Mouse (Mus musculus) MEL (cell line): ENCODE results near the gene Med13l. TPM values are rescaled to one million over a fixed set of nuclear protein-coding genes. Genes with fewer than 3 reads are reported as not detected.

Source experiments
- DNase-seq: peaks from one replicate; pipeline ENCODE4 v3.0.0; 2011; ENCODE audit warnings: low read depth, low spot score
- H3K27ac ChIP-seq: 2 replicates; pipeline ENCODE4 v1.5.1; 2012; ENCODE audit warnings: low read depth, mild to moderate bottlenecking, control low read depth, low read length, moderate library complexity; ENCODE audit not compliant: control insufficient read depth
- H3K27me3 ChIP-seq, 2 experiments: fragments of 150-350 bp in 1 of 2; sonication (generic) in 1 of 2; 2 replicates each; pipeline ENCODE4 v1.6.1; 2012; ENCODE audit warnings: low read length in 2 of 2, mild to moderate bottlenecking in 2 of 2, improper control_type of control experiment in 1 of 2, moderate library complexity in 1 of 2; ENCODE audit not compliant: insufficient read depth in 2 of 2, control insufficient read depth in 1 of 2
- H3K36me3 ChIP-seq, 2 experiments: 2 replicates each; pipeline ENCODE4 v1.6.1; 2012 to 2014; ENCODE audit warnings: low read length in 2 of 2, improper control_type of control experiment in 1 of 2, inconsistent platforms in 1 of 2, mild to moderate bottlenecking in 1 of 2; ENCODE audit not compliant: insufficient read depth in 2 of 2, control insufficient read depth in 1 of 2
- H3K4me1 ChIP-seq, 2 experiments: fragments of 150-350 bp in 1 of 2; sonication (generic) in 1 of 2; 2 replicates each; pipeline ENCODE4 v1.6.1; 2012; ENCODE audit warnings: low read length in 2 of 2, improper control_type of control experiment in 1 of 2, mild to moderate bottlenecking in 1 of 2; ENCODE audit not compliant: insufficient read depth in 2 of 2, control insufficient read depth in 1 of 2
- H3K4me3 ChIP-seq, 2 experiments: fragments of 150-350 bp in 1 of 2; sonication (generic) in 1 of 2; 2 replicates each; pipeline ENCODE4 v1.5.1; 2012; ENCODE audit warnings: low read depth in 2 of 2, low read length in 2 of 2, mild to moderate bottlenecking in 2 of 2, moderate library complexity in 2 of 2, control low read depth in 1 of 2, improper control_type of control experiment in 1 of 2; ENCODE audit not compliant: control insufficient read depth in 1 of 2, insufficient read depth in 1 of 2
- H3K79me2 ChIP-seq: 2 replicates; pipeline ENCODE4 v1.6.1; 2012; ENCODE audit warnings: mild to moderate bottlenecking, low read length, moderate library complexity; ENCODE audit not compliant: control insufficient read depth, poor library complexity, insufficient read depth
- H3K9ac ChIP-seq: 2 replicates; pipeline ENCODE4 v1.6.1; 2012; ENCODE audit warnings: low read depth, mild to moderate bottlenecking, control low read depth, low read length, moderate library complexity; ENCODE audit not compliant: control insufficient read depth, poor library complexity, severe bottlenecking
- H3K9me3 ChIP-seq: fragments of 150-350 bp; sonication (generic); replicated peaks from 2 replicates; pipeline ENCODE4 v1.6.1; 2012; ENCODE audit warnings: mild to moderate bottlenecking, low read length, improper control_type of control experiment, moderate library complexity; ENCODE audit not compliant: insufficient read depth
- BHLHE40 ChIP-seq: IDR thresholded peaks from 2 replicates; pipeline ENCODE4 v1.6.1; 2012; ENCODE audit warnings: low read depth, mild to moderate bottlenecking, inconsistent platforms, low read length, improper control_type of control experiment, borderline replicate concordance
- CHD1 ChIP-seq: IDR thresholded peaks from 2 replicates; pipeline ENCODE4 v1.6.1; 2012; ENCODE audit warnings: low read depth, mild to moderate bottlenecking, inconsistent platforms, low read length, improper control_type of control experiment
- CHD2 ChIP-seq: IDR thresholded peaks from 2 replicates; pipeline ENCODE4 v1.6.1; 2011; ENCODE audit warnings: low read length, improper control_type of control experiment
- ELF1 ChIP-seq: IDR thresholded peaks from 2 replicates; pipeline ENCODE4 v1.6.1; 2014; ENCODE audit warnings: low read depth, mild to moderate bottlenecking, inconsistent platforms, low read length, improper control_type of control experiment, moderate library complexity
- HCFC1 ChIP-seq: IDR thresholded peaks from 2 replicates; pipeline ENCODE4 v1.6.1; 2012; ENCODE audit warnings: low read depth, mild to moderate bottlenecking, inconsistent platforms, low read length, improper control_type of control experiment, moderate library complexity
- JUND ChIP-seq: IDR thresholded peaks from 2 replicates; pipeline ENCODE4 v1.6.1; 2011; ENCODE audit warnings: low read depth, mild to moderate bottlenecking, improper control_type of control experiment, low read length
- MAX ChIP-seq: IDR thresholded peaks from 2 replicates; pipeline ENCODE4 v1.6.1; 2011; ENCODE audit warnings: low read length, improper control_type of control experiment
- MYC ChIP-seq: IDR thresholded peaks from 2 replicates; pipeline ENCODE4 v1.6.1; 2011; ENCODE audit warnings: low read depth, mild to moderate bottlenecking, low read length, improper control_type of control experiment, moderate library complexity
- NRF1 ChIP-seq: IDR thresholded peaks from 2 replicates; pipeline ENCODE4 v1.6.1; 2014; ENCODE audit warnings: low read depth, mild to moderate bottlenecking, inconsistent platforms, low read length, improper control_type of control experiment, moderate library complexity; ENCODE audit not compliant: poor library complexity, insufficient read depth, severe bottlenecking
- POLR2AphosphoS5 ChIP-seq: IDR thresholded peaks from 2 replicates; pipeline ENCODE4 v1.6.1; 2012; ENCODE audit warnings: low read depth, borderline replicate concordance, mild to moderate bottlenecking, inconsistent platforms, low read length, moderate library complexity, mixed read lengths
- RAD21 ChIP-seq: IDR thresholded peaks from 2 replicates; pipeline ENCODE4 v1.6.1; 2011; ENCODE audit warnings: mild to moderate bottlenecking, low read depth, low read length, improper control_type of control experiment
- RCOR1 ChIP-seq: IDR thresholded peaks from 2 replicates; pipeline ENCODE4 v1.6.1; 2012; ENCODE audit warnings: low read depth, mild to moderate bottlenecking, inconsistent platforms, low read length, improper control_type of control experiment
- SIN3A ChIP-seq: IDR thresholded peaks from 2 replicates; pipeline ENCODE4 v1.6.1; 2012; ENCODE audit warnings: low read length, improper control_type of control experiment, inconsistent platforms
- TBP ChIP-seq: IDR thresholded peaks from 2 replicates; pipeline ENCODE4 v1.8.0; 2011; ENCODE audit warnings: low read depth, low read length, improper control_type of control experiment
- TCF12 ChIP-seq: IDR thresholded peaks from 2 replicates; pipeline ENCODE4 v1.6.1; 2014; ENCODE audit warnings: low read depth, mild to moderate bottlenecking, inconsistent platforms, low read length, improper control_type of control experiment, moderate library complexity
- USF2 ChIP-seq, 2 experiments: IDR thresholded peaks; 2 replicates each; pipeline ENCODE4 v1.6.1; 2011 to 2012; ENCODE audit warnings: improper control_type of control experiment in 2 of 2, low read length in 2 of 2, borderline replicate concordance in 1 of 2, inconsistent platforms in 1 of 2, low read depth in 1 of 2, mild to moderate bottlenecking in 1 of 2; ENCODE audit not compliant: insufficient read depth in 1 of 2
- ZKSCAN1 ChIP-seq: IDR thresholded peaks from 2 replicates; pipeline ENCODE4 v1.6.1; 2012; ENCODE audit warnings: low read depth, mild to moderate bottlenecking, inconsistent platforms, low read length, improper control_type of control experiment, moderate library complexity
- ZNF384 ChIP-seq: IDR thresholded peaks from 2 replicates; pipeline ENCODE4 v1.6.1; 2012; ENCODE audit warnings: low read depth, mild to moderate bottlenecking, inconsistent platforms, low read length, improper control_type of control experiment
- polyA plus RNA-seq, 2 experiments: library from polyadenylated mRNA; stranded (reverse) in 1 of 2; unstranded in 1 of 2; fragments of >175 nt in 1 of 2; fragments of >200 nt in 1 of 2; gene quantifications; 2 replicates each; pipeline versions ENCODE4 v1.2.1 to v1.2.4; 2012; ENCODE audit warnings: low replicate concordance in 2 of 2, low read depth in 1 of 2; ENCODE audit not compliant: insufficient read length in 2 of 2, insufficient read depth in 1 of 2, missing spikeins in 1 of 2
- total RNA-seq: library from RNA; depleted of rRNA; stranded (reverse); fragments of 300-350 nt; gene quantifications from 2 replicates; pipeline ENCODE4 v1.2.3, GENCODE M21; 2012

Gene Med13l
- total and polyA plus RNA-seq, 3 experiments: 13.4 to 16.1 TPM; not detected in 1

DNA sequence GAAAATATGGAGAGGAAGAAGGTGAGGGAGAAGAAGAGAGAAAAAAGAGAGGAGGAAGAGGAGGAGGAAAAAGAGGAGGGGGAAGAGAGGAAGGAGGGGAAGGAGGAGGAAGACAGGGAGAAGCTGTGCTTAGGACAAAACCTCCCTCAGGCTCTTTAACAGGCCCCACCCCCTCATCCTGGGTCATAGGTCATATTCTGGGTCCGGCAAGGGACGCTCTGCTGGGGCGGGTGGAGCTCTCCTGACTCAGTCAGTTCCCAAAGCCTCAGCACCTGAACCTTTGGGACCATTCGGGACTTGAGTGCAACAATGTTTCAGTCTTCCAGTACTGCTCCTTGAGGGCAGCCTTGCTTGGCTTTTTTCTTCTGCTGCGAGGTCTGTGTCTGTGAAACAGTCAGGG lies 241.1 kb downstream of the Med13l start:
- no peaks in the 10 kb centered on the region for H3K36me3 ChIP-seq
- no peaks in the 10 kb centered on the region for H3K27me3 ChIP-seq
- H3K9me3 ChIP-seq: no peaks in the 10 kb centered on the region
- no peaks in the 10 kb centered on the region for H3K4me1 ChIP-seq
- H3K79me2 ChIP-seq: no peaks in the 10 kb centered on the region
- no peak overlapping the region for H3K9ac ChIP-seq
- no peak for DNase-seq
- H3K27ac ChIP-seq: no peak overlapping the region
- H3K4me3 ChIP-seq: no peak overlapping the region
- no peak for TF ChIP-seq RAD21
- no peak for TF ChIP-seq TBP
- TF ChIP-seq ZNF384: no peak
- no peak for TF ChIP-seq USF2 (IDR thresholded peaks at IDR 0.05; ENCODE audit: borderline replicate concordance in 1 of 2, insufficient read depth in 1 of 2, low read depth in 1 of 2, low read length in 2 of 2)
- no peak for TF ChIP-seq RCOR1
- no peak for TF ChIP-seq TCF12
- TF ChIP-seq MAX: no peak
- TF ChIP-seq, all 39 proteins: peak for 0

DNA sequence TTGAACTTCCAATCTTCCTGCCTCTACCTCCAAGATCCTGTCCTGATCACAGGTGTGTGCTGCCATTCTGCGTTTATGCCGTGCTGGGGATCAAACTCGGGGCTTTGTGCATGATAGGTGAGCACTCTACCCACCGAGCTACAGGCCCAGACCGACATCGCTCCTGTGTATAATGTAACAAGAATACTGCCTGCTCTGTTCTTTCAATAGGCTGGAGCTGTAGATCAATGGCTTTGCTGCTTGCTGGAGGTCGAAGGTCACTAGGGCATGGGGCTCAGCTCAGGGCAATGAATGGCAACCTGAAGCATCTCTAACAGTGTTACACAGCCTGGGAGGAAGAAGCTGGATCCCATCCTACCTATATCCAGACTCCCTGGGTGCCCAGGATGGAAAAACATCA lies 241.6 kb downstream of the Med13l start:
- TF ChIP-seq ELF1 (no peak), CHD1 (no peak), ZKSCAN1 (no peak), HCFC1 (no peak), BHLHE40 (no peak), MYC (no peak), POLR2AphosphoS5 (no peak), CHD2 (no peak), NRF1 (no peak), SIN3A (no peak), JUND (no peak)
- DNase-seq: no peak
- Histone ChIP-seq H3K36me3 (no peaks in the 10 kb centered on the region), H3K4me3 (no peak overlapping the region), H3K27me3 (no peaks in the 10 kb centered on the region), H3K79me2 (no peaks in the 10 kb centered on the region), H3K9ac (no peak overlapping the region), H3K4me1 (no peaks in the 10 kb centered on the region), H3K9me3 (no peaks in the 10 kb centered on the region), H3K27ac (no peak overlapping the region)
